Mouse (Mus musculus) cortical plate, adult 2 months (tissue): ENCODE measurements around the gene Galnt9.

Experiments
- CTCF ChIP-seq: fragments of 200-500 bp; IDR thresholded peaks from 2 replicates; pipeline ENCODE4 v1.5.1; 2011; ENCODE audit warnings: mild to moderate bottlenecking, control low read depth, low read length; ENCODE audit not compliant: insufficient read depth; ENCODE audit errors: extremely low read depth
- POLR2A ChIP-seq: fragments of 200-500 bp; IDR thresholded peaks from 2 replicates; pipeline ENCODE4 v1.6.1; 2011; ENCODE audit warnings: mild to moderate bottlenecking, low read length, control low read depth; ENCODE audit not compliant: insufficient read depth; ENCODE audit errors: extremely low read depth

DNA sequence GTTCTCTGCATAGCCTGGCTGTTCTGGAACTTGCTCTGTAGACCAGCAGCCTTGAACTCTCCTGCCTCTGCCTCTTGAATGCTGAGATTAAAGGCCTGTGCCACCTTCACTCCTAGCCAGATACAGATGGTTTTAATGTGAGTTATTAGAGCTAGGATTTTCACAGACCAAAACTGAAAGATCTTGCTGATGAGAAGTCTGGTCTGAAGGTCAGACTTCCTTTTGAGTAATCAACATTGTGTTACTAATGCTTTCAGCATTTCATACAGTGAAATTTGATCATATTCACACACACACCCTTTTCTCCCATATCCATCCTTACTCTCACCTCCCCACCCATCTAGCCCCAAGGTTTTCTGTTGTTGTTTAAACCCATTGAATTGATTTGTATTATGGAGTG, 115.5 kb downstream of the Galnt9 start:
- TF ChIP-seq POLR2A (no peak), CTCF (no peak)
